Mouse (Mus musculus) A20 (cell line): ENCODE results near the gene Dlg1.

Experiments
- DNase-seq: peaks from one replicate; pipeline ENCODE4 v3.0.0-alpha.2; 2011; ENCODE audit warnings: low read depth, low spot score

Dlg1 gene

GRCm38 (mm10) chr16:31844246-31844645, 181.0 kb downstream of the Dlg1 start:
- no peak for DNase-seq

GRCm38 (mm10) chr16:31846763-31847162, 183.5 kb downstream of the Dlg1 start:
- no peak for DNase-seq

- DNase-seq, result no peak
Observed at GRCm38 (mm10) chr16:31863920-31864319, 200.7 kb downstream of the Dlg1 start.

- DNase-seq, result no peak
Observed at GRCm38 (mm10) chr16:31865242-31865641, 202.0 kb downstream of the Dlg1 start.

- no peak for DNase-seq
Observed at GRCm38 (mm10) chr16:31866911-31867310, 203.7 kb downstream of the Dlg1 start.

- no peak for DNase-seq
Observed at GRCm38 (mm10) chr16:31867736-31868135, 204.5 kb downstream of the Dlg1 start.

GRCm38 (mm10) chr16:31873721-31874120, 210.5 kb downstream of the Dlg1 start:
- no peak for DNase-seq

GRCm38 (mm10) chr16:31875391-31875790, 212.1 kb downstream of the Dlg1 start:
- DNase-seq, result no peak

GRCm38 (mm10) chr16:31876386-31876785, 213.1 kb downstream of the Dlg1 start:
- no peak for DNase-seq

- DNase-seq, result no peak
Observed at GRCm38 (mm10) chr16:31878052-31878451, 214.8 kb downstream of the Dlg1 start.

GRCm38 (mm10) chr16:31878573-31879257, 215.5 kb downstream of the Dlg1 start, which contains the start of gene Meltf:
TSS of gene Meltf (plus strand) at chr16:31878810.
- DNase-seq, result peak; percentile 63

GRCm38 (mm10) chr16:31880146-31880840, 217.1 kb downstream of the Dlg1 start:
- DNase-seq, result no peak

GRCm38 (mm10) chr16:31882381-31882908, 219.2 kb downstream of the Dlg1 start:
- no peak for DNase-seq

- no peak for DNase-seq
Observed at GRCm38 (mm10) chr16:31883302-31883701, 220.1 kb downstream of the Dlg1 start.

- no peak for DNase-seq
Observed at GRCm38 (mm10) chr16:31883902-31884301, 220.7 kb downstream of the Dlg1 start.

- DNase-seq, result no peak
Observed at GRCm38 (mm10) chr16:31890907-31891306, 227.7 kb downstream of the Dlg1 start.

GRCm38 (mm10) chr16:31893396-31894141, 230.3 kb downstream of the Dlg1 start:
- peak; percentile 77 for DNase-seq

GRCm38 (mm10) chr16:31896971-31897774, 233.9 kb downstream of the Dlg1 start:
- DNase-seq, result no peak

- DNase-seq, result no peak
Observed at GRCm38 (mm10) chr16:31898546-31899326, 235.5 kb downstream of the Dlg1 start.

GRCm38 (mm10) chr16:31901886-31902285, 238.6 kb downstream of the Dlg1 start:
- no peak for DNase-seq

- no peak for DNase-seq
Observed at GRCm38 (mm10) chr16:31903239-31903638, 240.0 kb downstream of the Dlg1 start.
